Comparison of ENCODE assay signal across 10 mouse cellular contexts in genomic region chr14:54375916-54376315, GRCm38 (mm10). TPM values are rescaled to one million over a fixed set of nuclear protein-coding genes. Genes with fewer than 3 reads are reported as not detected.
DNase-seq lines count a peak whose midpoint lies in the region; ATAC-seq lines count a peak whose summit lies in the region.
"Had no signal": no experiment of that assay in that cellular context is flagged by ENCODE, and none has a peak within 500 bp of the region (broad histone marks: within the 10 kb centered on the region; RNA-seq: fewer than 3 reads in every experiment).

No protein-coding gene starts in this region.

- peak; percentile 92 for DNase-seq in heart, adult 11 months
- DNase-seq in heart, postnatal 25 days (ENCODE audit: low spot score), result no peak
- DNase-seq in 416B (ENCODE audit: low read depth) (peak; percentile 77), R1 (ENCODE audit: low read depth, low spot score) (peak; percentile 80)
- DNase-seq in spleen, postnatal 36 days (ENCODE audit: low spot score in 2 of 2), result peak; percentile 31 to 43
- DNase-seq in right cerebral cortex, postnatal 25 days, result no peak

- H3K4me1 ChIP-seq in forebrain, embryonic 15.5 days, result no peaks in the 10 kb centered on the region
- H3K4me1 ChIP-seq: hindbrain, embryonic 15.5 days had no signal

- H3K27ac ChIP-seq in forebrain, embryonic 15.5 days (replicated peaks), result no peak overlapping the region
- H3K27ac ChIP-seq: hindbrain, embryonic 15.5 days had no signal

- no peaks in the 10 kb centered on the region; the same call in 1 of the 2 replicates for H3K9me3 ChIP-seq in forebrain, embryonic 15.5 days
- H3K9me3 ChIP-seq: hindbrain, embryonic 15.5 days had no signal

- H3K4me3 ChIP-seq in forebrain, embryonic 15.5 days, result no peak overlapping the region
- H3K4me3 ChIP-seq: hindbrain, embryonic 15.5 days; myocyte had no signal

- peak; percentile 43 for ATAC-seq in inflammation-experienced regulatory T-cells, adult 6 months
- no peak for ATAC-seq in forebrain, embryonic 15.5 days (replicated peaks)

- no peaks in the 10 kb centered on the region for H3K27me3 ChIP-seq in forebrain, embryonic 15.5 days
- H3K27me3 ChIP-seq: hindbrain, embryonic 15.5 days had no signal

- no peak overlapping the region for H3K4me2 ChIP-seq in forebrain, embryonic 15.5 days (replicated peaks)
- H3K4me2 ChIP-seq: hindbrain, embryonic 15.5 days had no signal

- intact Hi-C loops in heart, postnatal 25 days (cut with DNase I), result loop anchor here (1.0 kb wide), 2 partner anchors 36 to 71 kb away; no protein-coding TSS in a partner anchor

- H3K9ac ChIP-seq in forebrain, embryonic 15.5 days (replicated peaks), result no peak overlapping the region
- H3K9ac ChIP-seq: hindbrain, embryonic 15.5 days had no signal

- H3K36me3 ChIP-seq in forebrain, embryonic 15.5 days, result peaks cover 4% of the 10 kb centered on the region; the same call in 1 of the 2 replicates
- H3K36me3 ChIP-seq: hindbrain, embryonic 15.5 days had no signal

- 81% methylated on average over 3 of the region's 3 CpGs for WGBS in forebrain, embryonic 15.5 days

RNA-seq across cellular contexts. Expression of gene Oxa1l, which starts 15.3 kb away (rescaled TPM):
- total RNA-seq in heart, postnatal 25 days (2021), result 100 to 1,000 TPM; 103 to 111 TPM
- 10 to 100 TPM; 65.9 to 91.6 (median 69.3) TPM for polyA plus RNA-seq in inflammation-experienced regulatory T-cells, adult 6 months (2017; shearing (Covaris generic))
- polyA plus RNA-seq in forebrain, embryonic 15.5 days (2015; fragmentation: Nextera tagmentation; extraction: Ambion mirVana), result 47.9 and 48.1 TPM in 2 replicates

RNA-seq across cellular contexts. Expression of gene Slc7a7, which starts 41.7 kb away (rescaled TPM):
- 1 to 10 TPM; 7.7 to 7.9 TPM for total RNA-seq in heart, postnatal 25 days (2021)
- 1 to 10 TPM in 1 of 3 experiments, under 1 TPM in 2; 0.42 to 2.5 (median 0.49) TPM for polyA plus RNA-seq in inflammation-experienced regulatory T-cells, adult 6 months (2017; shearing (Covaris generic))
- polyA plus RNA-seq in forebrain, embryonic 15.5 days (2015; fragmentation: Nextera tagmentation; extraction: Ambion mirVana), result 5.0 and 5.2 TPM in 2 replicates

RNA-seq across cellular contexts. Expression of gene Mrpl52, which starts 50.8 kb away (rescaled TPM):
- 100 to 1,000 TPM; 114 to 121 TPM for total RNA-seq in heart, postnatal 25 days (2021)
- polyA plus RNA-seq in inflammation-experienced regulatory T-cells, adult 6 months (2017; shearing (Covaris generic)), result 100 to 1,000 TPM; 253 to 303 (median 292) TPM
- polyA plus RNA-seq in forebrain, embryonic 15.5 days (2015; fragmentation: Nextera tagmentation; extraction: Ambion mirVana), result 269 and 282 TPM in 2 replicates

RNA-seq across cellular contexts. Expression of gene Mmp14, which starts 55.5 kb away (rescaled TPM):
- total RNA-seq in heart, postnatal 25 days (2021), result 10 to 100 TPM; 16.5 to 23.6 TPM
- under 1 TPM in 2 of 3 experiments, not detected in 1; 0.29 to 0.47 TPM for polyA plus RNA-seq in inflammation-experienced regulatory T-cells, adult 6 months (2017; shearing (Covaris generic))
- 60.3 and 61.7 TPM in 2 replicates for polyA plus RNA-seq in forebrain, embryonic 15.5 days (2015; fragmentation: Nextera tagmentation; extraction: Ambion mirVana)

Comparison
In these comparisons a context has a peak if more than half of its experiments do, and no peak if none do; other contexts are left out.
1. DNase-seq: peak in heart, adult 11 months (single experiment), 416B (single experiment), R1 (single experiment) and spleen, postnatal 36 days (2 of 2); none in heart, postnatal 25 days (single experiment) and right cerebral cortex, postnatal 25 days (single experiment).